Mouse (Mus musculus) adrenal gland, postnatal 25 days (tissue): Measurements from ENCODE around the gene 9330161L09Rik. TPM values are rescaled to one million over a fixed set of nuclear protein-coding genes. Genes with fewer than 3 reads are reported as not detected.
"Not testable (repeated sequence)": the region's sequence is repeated elsewhere in the genome, so short reads cannot be mapped to it uniquely, and the experiment has no call there.

ENCODE experiments used
- DNase-seq: peaks from one replicate; pipeline ENCODE4 v3.0.0; 2021; ENCODE audit warnings: mixed read lengths
- long read RNA-seq: library from polyadenylated mRNA; stranded (forward); transcript quantifications from one replicate; pipeline ENCODE4 v2.0.0, GENCODE M21; 2021
- total RNA-seq: library from RNA; stranded (reverse); gene quantifications from 2 replicates; pipeline ENCODE4 v1.2.3, GENCODE M21; 2021

The 9330161L09Rik gene
- 1.3 and 1.6 TPM in 2 replicates for total RNA-seq
- long read RNA-seq = 0 reads

DNA sequence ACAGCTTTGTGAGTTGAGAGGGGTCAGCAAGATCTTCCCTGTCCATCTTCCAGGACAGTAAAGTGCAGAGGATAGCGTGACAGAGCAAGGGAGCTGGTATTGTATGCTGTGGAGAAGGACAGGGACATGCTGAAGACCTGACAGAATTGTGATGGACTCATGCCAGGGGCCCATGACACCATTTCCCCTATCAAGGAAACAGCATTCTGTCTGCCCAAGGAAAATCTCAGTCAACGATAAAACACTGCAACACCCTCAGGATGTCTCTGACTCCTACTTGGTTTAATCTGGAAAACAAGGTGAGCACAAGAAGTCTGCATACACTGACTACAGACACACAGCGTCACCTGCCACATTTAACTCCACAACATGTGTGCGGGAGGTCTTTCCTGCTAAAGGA is at the start of gene 9330161L09Rik:
Gene 9330161L09Rik (minus strand): TSS at position 101 of the 400 bp plus-strand sequence.
- DNase-seq = no peak

DNA sequence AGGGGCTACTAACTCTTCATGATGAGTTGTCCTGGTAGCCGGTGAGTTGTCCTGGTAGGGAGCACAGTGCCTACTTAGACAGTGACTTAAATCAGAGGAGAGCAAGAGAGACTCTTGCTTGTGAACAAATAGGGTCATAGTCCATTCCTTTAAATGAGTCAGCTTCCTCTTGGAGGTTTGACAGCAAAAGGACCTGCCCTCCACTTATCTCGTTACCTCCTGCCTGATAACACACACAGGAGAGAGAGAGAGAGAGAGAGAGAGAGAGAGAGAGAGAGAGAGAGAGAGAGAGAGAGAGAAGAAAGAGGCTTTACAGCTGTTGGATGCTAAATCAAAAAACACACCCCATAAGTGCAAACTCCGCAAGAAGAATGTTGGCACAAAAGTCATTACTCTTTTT is 49.5 kb upstream of the 9330161L09Rik start, which contains the start of gene Ifi27l2b:
Gene Ifi27l2b (minus strand): TSS at position 84 of the 400 bp plus-strand sequence.
- DNase-seq = no peak

DNA sequence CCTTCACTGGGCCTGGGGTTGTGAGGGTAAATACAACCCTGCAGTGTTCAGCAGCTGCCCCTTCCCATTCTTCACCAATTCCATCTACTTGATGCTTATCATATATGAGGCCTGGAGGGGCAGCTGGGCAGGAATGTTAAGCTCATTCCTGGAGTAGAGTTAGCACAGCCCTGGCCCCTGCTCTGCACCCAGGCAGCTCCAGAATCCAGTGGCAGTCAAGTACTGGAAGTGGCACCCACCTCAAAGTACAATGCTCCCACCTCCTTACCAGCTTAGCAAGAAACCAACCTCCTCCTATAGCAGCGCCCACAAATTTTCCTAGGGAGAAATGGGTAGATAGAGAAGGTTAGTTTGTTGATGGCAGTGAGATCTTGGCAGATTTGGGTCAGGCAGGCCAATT is 49.1 kb upstream of the 9330161L09Rik start:
- DNase-seq = not testable (repeated sequence)

DNA sequence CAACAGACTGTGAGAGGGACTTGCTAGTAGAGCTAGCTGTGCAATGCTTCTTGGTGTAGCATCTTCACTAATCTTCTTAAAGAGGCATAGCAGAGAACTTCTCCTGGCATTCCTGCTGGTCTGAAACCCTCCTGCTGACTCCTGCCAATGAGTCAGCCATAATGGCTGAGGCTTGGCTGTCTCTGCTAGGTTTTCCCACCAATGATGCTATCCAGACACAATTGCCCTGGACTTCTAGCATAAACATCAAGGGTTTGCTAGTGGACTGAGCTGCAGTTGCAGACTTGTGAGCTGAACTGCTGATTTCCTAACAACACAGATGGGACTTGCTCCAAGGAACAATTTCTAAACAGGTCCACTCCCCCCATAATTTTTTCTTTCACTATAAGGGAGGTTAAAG is 45.7 kb upstream of the 9330161L09Rik start:
- no peak for DNase-seq

DNA sequence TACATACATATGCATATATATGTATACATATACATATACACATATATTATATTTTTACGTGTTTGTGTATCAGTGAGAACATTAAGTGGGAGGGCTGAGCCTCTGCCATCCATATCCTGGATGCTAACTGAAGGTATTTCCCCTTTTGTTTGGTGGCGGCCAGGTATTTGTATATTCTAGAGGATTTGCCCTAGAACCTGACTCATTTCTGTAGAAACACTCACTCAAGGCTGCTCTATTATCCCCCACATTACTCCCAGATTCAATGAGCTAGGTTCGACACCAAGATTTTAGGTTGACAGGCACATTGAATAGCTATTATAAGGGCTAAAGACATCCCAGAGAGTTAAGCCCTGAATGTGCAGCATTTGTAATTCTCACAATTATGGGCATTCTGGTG is 37.4 kb upstream of the 9330161L09Rik start:
- DNase-seq = no peak

DNA sequence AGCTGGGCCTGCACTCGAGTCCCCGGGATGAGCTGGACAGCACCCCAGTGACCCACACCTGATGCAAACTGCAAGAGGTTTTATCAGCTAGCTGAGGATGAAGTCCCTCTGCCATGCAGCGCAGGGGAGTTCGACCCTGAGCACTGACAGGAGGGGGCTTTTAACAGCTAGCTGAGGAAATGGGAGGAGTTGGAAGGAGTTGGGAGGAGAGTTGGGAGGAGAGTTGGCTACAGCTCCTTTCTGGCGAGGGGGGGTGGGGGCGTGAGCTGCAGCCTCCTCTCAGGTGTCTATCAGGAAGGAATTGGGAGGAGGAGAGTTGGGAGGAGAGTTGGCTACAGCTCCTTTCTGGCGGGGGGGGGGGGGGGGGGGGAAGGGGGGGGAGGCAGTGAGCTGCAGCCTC is 36.6 kb upstream of the 9330161L09Rik start:
- DNase-seq = not testable (repeated sequence)

GRCm38 (mm10) chr12:103443524-103443923 is 35.9 kb upstream of the 9330161L09Rik start, which contains the start of gene Ifi27l2a:
Gene Ifi27l2a (minus strand): TSS chr12:103443680.
- DNase-seq = no peak

DNA sequence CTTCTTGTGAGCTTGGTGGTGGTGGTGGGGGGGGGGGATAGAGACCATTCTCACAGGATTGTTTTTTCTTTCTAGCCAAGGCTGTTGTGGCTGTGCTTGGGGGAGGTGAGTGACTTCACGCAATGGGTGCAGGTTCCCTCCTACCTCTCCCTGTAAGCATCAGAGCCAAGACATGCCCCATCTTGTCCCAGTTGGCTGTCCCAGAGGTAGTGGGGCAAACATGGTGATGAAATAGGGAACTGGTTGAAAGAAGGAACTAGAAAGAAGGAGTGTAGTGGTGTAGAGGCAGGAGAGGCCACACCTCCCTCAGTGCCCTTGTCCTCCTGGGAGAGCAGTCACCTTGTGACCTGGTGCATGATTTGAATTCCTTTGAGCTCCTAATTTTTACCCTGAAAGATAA is 30.0 kb upstream of the 9330161L09Rik start:
- DNase-seq = no peak

DNA sequence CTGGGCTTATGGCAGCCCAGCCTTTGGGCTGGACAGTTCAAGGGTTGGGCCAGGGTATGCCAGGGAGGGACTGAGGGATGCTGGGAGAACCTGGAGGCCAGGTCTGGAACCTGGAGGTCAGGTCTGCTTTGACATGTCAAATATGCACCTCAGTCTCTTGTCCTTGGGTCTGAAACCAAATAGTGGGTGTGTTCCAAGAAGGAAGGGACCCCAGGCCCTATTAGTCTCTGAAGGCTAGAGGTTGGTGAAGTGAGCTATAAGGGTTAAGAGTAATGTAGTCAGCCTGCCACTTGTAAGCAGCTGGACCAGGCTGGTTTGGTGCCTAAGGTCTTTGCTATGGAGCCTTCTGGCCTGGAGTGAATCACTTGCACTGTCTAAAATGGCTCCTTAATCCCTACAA is 27.2 kb upstream of the 9330161L09Rik start:
- no peak for DNase-seq

DNA sequence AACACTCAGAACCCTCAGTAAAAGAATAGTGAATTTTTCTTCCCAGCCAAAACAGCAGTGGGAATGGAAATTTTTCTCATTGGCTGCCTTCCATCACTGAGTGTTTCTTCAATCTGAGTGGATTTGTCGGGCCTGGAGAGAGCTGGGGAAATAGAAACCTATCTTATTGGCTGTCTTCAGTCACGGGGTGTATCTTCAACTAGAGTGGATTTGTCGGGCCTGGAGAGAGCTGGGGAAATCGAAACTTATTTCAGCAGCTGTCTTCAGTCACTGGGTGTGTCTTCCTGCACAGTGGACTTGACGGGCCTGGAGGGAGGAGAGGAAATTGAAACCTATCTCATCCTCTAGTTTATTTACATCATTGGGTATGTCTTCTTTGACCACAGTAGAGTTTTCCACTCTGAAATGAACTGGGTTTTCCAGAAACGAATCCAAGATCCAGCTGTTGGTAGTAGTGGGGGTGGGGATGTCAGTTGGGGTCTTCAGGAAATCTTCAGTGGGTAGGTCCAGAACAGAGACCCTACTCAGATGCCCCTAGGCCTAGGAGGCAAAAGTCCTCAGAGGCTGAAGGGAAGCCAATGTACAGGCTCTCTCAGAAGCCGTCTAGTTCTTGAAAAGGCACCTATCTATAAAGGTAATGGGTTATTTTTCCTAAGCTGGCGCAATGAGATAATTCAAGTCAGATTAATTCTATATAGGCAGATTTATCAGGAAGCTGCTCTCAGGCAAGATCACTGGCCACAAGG is 26.5 kb upstream of the 9330161L09Rik start, which contains the start of gene Ifi27:
Gene Ifi27 (plus strand): TSS at position 226 of the 746 bp plus-strand sequence.
- peak; percentile 65 for DNase-seq

- peak; percentile 41 for DNase-seq
These were observed 25.8 kb upstream of the 9330161L09Rik start for GRCm38 (mm10) chr12:103433430-103433829.

DNA sequence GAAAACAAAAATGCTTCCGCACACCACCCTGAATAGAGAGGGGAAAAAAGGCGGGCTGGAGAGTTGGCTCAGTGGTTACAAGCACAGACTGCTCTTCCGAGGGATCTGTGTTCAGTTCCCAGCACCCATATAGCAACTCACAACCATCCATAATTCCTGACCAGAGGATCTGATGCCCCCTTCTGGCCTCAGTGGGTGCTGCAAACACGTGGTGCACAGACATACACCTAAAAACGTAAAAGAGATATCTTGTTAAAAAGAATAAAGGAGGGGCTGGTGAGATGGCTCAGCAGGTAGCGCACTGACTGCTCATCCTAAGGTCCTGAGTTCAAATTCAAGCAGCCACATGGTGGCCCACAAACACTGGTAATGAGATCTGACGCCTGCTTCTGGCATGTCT is 19.1 kb upstream of the 9330161L09Rik start:
- no peak for DNase-seq

DNA sequence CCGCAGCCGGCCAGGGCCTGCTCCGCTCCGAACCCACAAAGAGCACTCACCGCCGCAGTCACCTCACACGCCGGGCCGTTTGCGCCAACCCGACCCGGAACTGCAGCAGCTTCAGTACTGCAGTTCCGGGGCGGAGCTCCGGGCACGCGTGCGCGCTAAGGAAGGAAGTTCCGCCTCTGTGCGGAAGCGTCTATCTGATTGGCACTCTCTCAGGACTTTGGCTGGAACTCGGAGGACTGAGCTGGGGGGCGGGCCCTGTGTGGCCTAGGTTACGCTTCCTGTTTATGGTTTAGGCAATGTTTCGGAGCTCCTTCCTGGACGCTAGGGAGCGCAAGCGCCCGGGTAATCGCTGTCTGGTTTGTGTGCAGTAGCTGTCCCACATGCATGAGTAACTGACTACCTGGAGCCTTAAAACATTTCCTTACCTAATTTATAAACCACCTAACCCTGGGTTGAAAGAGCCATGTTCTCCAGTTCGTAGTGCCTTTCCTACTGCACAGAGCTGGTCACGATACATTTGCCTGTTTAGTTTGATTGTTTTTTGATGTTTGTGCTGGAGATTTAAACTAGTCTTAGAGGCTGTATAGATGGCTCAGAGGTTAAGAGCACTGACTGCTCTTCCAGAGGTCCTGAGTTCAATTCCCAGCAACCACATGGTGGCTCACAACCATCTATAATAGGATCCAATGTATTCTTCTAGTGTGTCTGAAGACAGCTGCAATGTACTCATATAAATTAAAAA is 18.3 kb upstream of the 9330161L09Rik start, which contains the start of gene Ddx24:
Gene Ddx24 (minus strand): TSS at position 102 of the 742 bp plus-strand sequence.
- peak; percentile 94 for DNase-seq

GRCm38 (mm10) chr12:103425016-103425728 is 17.6 kb upstream of the 9330161L09Rik start:
- DNase-seq = no peak

- no peak for DNase-seq
These were observed 524 bp upstream of the 9330161L09Rik start for GRCm38 (mm10) chr12:103408144-103408543.

DNA sequence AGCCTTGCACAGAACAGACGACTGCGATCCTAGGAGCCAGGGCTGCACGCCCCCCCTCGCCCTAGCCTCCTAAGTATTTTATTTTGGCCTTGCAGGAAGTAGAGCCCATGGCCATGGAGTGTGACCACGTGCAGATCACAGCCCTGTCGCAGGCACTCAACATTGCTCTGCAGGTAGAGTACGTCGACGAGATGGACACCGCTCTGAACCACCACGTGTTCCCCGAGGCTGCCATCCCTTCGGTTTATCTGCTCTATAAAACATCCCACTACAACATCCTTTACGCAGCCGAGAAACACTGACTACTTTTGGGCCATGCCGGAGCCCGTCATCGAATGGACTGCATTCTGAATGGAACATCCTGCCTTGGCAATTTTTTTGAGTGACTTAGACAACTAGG is 3.5 kb downstream of the 9330161L09Rik start:
- no peak for DNase-seq

DNA sequence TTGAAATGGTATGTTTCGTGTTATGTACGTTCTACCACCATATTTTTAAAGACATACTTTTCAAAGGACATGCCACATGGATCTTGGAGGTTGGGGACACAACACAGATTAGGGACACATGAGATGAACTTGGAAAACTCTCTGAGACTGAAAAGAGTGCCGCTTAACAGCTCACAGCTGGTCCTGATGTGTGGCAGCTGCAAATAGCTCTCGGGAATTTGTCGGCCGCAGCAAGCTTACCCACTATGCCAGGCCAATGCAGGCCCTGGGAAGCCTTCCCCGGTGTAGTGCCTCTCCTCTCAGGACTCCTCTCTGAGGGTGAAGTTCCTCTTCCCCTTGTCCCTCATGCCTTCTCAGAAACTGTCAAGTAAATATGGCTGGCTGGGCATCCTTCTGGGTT is 10.9 kb downstream of the 9330161L09Rik start:
- no peak for DNase-seq

GRCm38 (mm10) chr12:103395486-103396275 is 11.9 kb downstream of the 9330161L09Rik start:
- no peak for DNase-seq

- DNase-seq = no peak
These were observed 14.1 kb downstream of the 9330161L09Rik start for GRCm38 (mm10) chr12:103393528-103393927.

- no peak for DNase-seq
These were observed 16.5 kb downstream of the 9330161L09Rik start for GRCm38 (mm10) chr12:103391098-103391497.

DNA sequence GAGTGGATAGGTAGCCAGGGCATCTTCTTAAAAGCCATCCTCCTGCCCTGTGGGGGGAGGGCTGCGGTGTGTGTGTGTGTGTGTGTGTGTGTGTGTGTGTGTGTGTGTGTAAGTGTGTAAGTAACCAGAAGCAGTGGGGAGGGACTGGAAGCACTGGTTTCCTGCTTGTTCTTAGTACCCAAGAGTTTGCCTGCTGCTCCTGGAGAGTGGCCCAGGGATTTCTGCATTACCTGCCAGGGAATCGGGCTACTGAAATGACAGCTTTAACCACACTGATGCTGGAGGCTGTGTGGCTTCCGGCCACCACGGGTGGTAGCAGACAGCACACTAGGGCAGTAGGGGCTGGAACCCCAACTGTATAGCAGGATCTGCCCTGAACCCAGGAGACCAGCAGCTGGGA is 17.6 kb downstream of the 9330161L09Rik start:
- DNase-seq = no peak

DNA sequence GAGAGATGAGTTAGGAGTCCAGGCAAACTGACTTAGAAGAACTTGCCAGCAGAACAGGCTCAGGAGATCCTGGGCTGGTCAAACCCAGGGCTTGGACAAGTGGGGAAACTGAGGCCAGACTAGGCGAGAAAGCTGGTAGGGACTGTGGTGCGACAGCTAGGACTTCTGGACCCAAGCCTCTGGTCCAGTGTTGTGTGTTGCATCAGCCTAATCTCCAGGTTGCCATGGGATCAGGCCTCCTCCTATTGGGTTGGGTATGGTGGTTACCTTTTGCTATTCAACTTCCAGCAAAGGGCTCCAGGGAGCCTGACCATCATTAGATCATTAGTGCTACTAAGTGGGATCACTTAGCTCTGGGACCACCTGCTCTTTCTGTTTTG is 18.3 kb downstream of the 9330161L09Rik start:
- no peak for DNase-seq
